Mouse (Mus musculus) fat pad, adult 2 months (tissue): ENCODE measurements at regions not wholly inside any gene's neighbourhood (a gene's known extent, or its start where the extent isn't known, plus 50 kb on each side); places are given as distances from the start of the nearest gene placed in this dataset.

Experiments used
- DNase-seq: peaks from one replicate; pipeline ENCODE4 v3.0.0-alpha.2; 2011; ENCODE audit warnings: low read depth, low spot score; ENCODE audit errors: extremely low read depth

DNA sequence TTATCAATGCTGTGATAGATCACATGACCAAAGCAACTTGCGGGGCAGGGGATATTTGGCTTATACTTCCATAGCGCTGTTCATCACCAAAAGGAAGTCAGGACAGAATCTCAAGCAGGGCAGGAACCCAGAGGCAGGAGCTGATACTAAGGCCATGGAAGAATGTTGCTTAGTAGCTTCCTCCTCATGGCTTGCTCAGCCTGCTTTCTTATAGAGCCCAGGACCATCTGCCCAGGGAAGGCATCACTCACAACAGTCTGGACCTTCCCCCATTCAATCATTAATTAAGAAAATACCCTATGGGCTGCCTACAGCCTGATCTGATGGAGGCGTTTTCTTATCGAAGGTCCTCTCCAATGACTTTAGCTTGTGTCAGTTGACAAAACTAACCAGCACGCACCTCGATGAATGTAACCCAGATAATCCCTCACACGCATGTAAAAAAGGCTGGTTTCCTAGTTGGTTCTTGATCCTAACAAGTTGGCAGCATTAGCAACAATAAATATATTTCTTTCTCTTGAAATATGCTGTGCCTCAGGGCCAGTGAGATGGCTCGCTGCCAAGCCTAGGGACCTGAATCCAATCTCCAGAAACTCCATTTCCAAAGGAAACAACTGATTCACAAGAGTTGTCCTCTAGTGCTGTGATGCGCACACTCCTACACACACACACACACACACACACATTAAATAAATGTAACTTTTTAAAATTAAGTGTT is 60.6 kb upstream of the Krtap11-1 start:
- no peak for DNase-seq

DNA sequence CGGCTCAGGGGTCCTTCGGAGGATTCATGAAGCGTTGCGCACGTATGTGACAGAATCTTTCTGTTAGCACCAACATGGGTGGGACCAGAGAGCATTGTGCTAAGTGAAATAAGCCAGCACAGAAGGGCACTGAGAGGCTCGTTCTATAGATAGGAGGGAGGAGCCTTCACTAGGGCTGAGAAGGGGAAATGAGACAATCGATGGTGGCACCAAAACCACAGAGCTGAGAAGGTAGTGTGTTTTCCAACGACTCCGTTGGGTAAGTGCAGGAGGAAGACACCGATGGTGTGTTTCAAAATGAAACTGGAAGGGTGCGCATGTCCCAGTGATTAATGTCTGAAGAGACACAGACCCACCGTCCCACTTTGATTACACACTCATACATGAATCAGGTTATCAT is 54.7 kb upstream of the Krtap11-1 start:
- DNase-seq = no peak

DNA sequence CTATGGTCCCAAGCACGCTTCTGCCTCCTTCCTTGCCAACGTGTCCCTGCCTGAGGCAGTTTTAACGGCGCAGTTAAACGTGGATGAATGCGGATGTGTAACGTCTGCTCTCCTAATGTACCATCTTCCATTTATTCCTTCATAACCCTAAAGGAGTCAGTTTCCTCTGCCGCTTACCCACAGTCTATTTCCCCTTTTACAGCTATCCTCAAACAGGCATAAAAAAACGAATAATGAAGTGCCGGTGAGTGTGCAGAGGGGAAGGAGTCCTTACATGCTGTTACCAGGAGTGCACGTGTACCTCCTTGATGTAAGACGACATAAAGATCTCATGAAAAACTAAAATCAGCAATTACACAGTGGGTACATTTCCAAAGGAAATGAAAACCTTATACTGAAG is 54.3 kb upstream of the Krtap11-1 start:
- DNase-seq = no peak
